Mouse (Mus musculus) CD4-positive, CD25-positive, alpha-beta regulatory T cell, adult 4 months (primary cell): Measurements from ENCODE around the gene Ndufb4. TPM values are rescaled to one million over a fixed set of nuclear protein-coding genes. Genes with fewer than 3 reads are reported as not detected.
"Not testable (repeated sequence)": the region's sequence is repeated elsewhere in the genome, so short reads cannot be mapped to it uniquely, and the experiment has no call there.

Experiments used
- ATAC-seq: one replicate; pipeline ENCODE4 v1.8.0; 2017
- polyA plus RNA-seq, 2 experiments: library from polyadenylated mRNA; unstranded; fragments of 100-300 nt; shearing (Covaris generic); gene quantifications; one replicate each; pipeline ENCODE4 v1.2.1; 2017

Gene Ndufb4
- 10 to 100 TPM; 49.1 to 64.4 TPM for polyA plus RNA-seq

GRCm38 (mm10) chr16:37653731-37654657 is at the start of gene Ndufb4:
Gene Ndufb4, minus strand, starts transcription at chr16:37654453.
- peak; percentile 93 for ATAC-seq

GRCm38 (mm10) chr16:37703884-37704283 is 49.6 kb upstream of the Ndufb4 start:
- no peak for ATAC-seq

- not testable (repeated sequence) for ATAC-seq
These were observed 45.8 kb upstream of the Ndufb4 start for GRCm38 (mm10) chr16:37700071-37700470.

GRCm38 (mm10) chr16:37698767-37699166 is 44.5 kb upstream of the Ndufb4 start:
- no peak for ATAC-seq

- no peak for ATAC-seq
These were observed 43.0 kb upstream of the Ndufb4 start for GRCm38 (mm10) chr16:37697271-37697670.

- ATAC-seq: peak; percentile 47
These were observed 36.9 kb upstream of the Ndufb4 start for GRCm38 (mm10) chr16:37690932-37691730.

GRCm38 (mm10) chr16:37690465-37690864 is 36.2 kb upstream of the Ndufb4 start:
- ATAC-seq: no peak

- ATAC-seq: no peak
These were observed 35.7 kb upstream of the Ndufb4 start for GRCm38 (mm10) chr16:37689934-37690333.

GRCm38 (mm10) chr16:37689251-37689926 is 35.1 kb upstream of the Ndufb4 start:
- no peak for ATAC-seq

- no peak for ATAC-seq
These were observed 33.9 kb upstream of the Ndufb4 start for GRCm38 (mm10) chr16:37688181-37688580.

- no peak for ATAC-seq
These were observed 33.2 kb upstream of the Ndufb4 start for GRCm38 (mm10) chr16:37687301-37687980.

GRCm38 (mm10) chr16:37686834-37687233 is 32.6 kb upstream of the Ndufb4 start:
- ATAC-seq: no peak

GRCm38 (mm10) chr16:37685946-37686600 is 31.8 kb upstream of the Ndufb4 start:
- ATAC-seq: no peak

GRCm38 (mm10) chr16:37684634-37685441 is 30.6 kb upstream of the Ndufb4 start:
- ATAC-seq: peak; percentile 77

GRCm38 (mm10) chr16:37684259-37684633 is 30.0 kb upstream of the Ndufb4 start:
- peak; percentile 7 for ATAC-seq

- no peak for ATAC-seq
These were observed 29.2 kb upstream of the Ndufb4 start for GRCm38 (mm10) chr16:37683154-37684130.

- ATAC-seq: no peak
These were observed 28.2 kb upstream of the Ndufb4 start for GRCm38 (mm10) chr16:37682309-37682975.

GRCm38 (mm10) chr16:37680831-37681230 is 26.6 kb upstream of the Ndufb4 start:
- no peak for ATAC-seq

GRCm38 (mm10) chr16:37680216-37680615 is 26.0 kb upstream of the Ndufb4 start:
- no peak for ATAC-seq
